Mouse (Mus musculus) ES-Bruce4 (cell line): ENCODE results near the gene Fndc3b.

ENCODE experiments used
- CTCF ChIP-seq: IDR thresholded peaks from one replicate; pipeline ENCODE4 v1.8.1; 2011; ENCODE audit warnings: low read depth, low read length
- POLR2A ChIP-seq: IDR thresholded peaks from one replicate; pipeline ENCODE4 v1.8.1; 2011; ENCODE audit warnings: low read length; ENCODE audit not compliant: insufficient read depth

DNA sequence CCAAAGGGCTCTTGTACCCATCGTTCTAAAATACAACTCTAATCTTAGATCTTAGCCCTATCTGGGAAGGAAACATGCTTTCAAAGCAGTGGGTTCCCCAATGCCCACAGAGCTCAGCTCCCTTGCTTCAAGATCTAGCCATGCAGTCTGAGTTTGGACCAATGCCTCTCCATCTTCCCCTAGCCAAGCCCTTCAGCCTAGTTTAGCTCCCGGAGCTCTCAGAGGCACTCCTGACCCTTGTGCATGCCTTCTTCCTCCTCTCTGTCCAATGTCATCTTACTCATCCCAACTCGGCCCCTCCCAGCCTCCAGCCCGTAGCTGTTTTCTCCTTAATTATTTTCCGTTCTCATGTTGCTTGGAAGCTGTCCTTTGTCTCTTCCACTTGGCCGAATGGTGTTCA lies 1.3 kb upstream of the Fndc3b start:
- no peak for TF ChIP-seq CTCF
- TF ChIP-seq POLR2A: no peak
